Mouse (Mus musculus) cerebellum, adult 2 months (tissue): ENCODE data around the gene Pon3.

Source experiments
- CTCF ChIP-seq: fragments of 200-500 bp; IDR thresholded peaks from 2 replicates; pipeline ENCODE4 v1.5.1; 2011; ENCODE audit warnings: low read depth, mild to moderate bottlenecking, control low read depth, low read length, moderate library complexity, borderline replicate concordance; ENCODE audit not compliant: insufficient read depth
- POLR2A ChIP-seq: fragments of 200-500 bp; IDR thresholded peaks from 2 replicates; pipeline ENCODE4 v1.6.1; 2011; ENCODE audit warnings: low read length, control low read depth, borderline replicate concordance; ENCODE audit not compliant: insufficient read depth

DNA sequence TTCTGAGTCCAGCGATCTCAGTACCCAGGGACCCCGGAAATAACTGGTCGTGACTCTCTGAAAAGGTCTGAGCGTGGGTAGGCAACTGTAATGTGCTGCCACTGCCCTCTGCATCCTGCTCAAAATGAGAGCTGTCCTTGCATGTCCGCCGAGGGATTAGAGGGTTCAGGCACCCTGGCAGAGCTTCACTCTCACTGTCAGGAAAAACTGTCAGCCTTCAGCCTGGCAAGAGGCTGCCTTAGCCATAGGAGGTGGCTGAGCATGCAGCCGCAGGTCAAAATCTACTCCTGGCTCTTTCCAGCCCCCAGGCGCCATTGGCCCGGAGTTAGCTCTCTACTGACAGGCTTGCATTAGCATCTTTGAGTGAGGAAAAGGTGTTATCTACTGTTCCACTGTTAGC is 83.5 kb downstream of the Pon3 start:
- no peak for TF ChIP-seq POLR2A
- no peak for TF ChIP-seq CTCF
